30 mouse cellular contexts compared by ENCODE assay signal in the genomic region with DNA sequence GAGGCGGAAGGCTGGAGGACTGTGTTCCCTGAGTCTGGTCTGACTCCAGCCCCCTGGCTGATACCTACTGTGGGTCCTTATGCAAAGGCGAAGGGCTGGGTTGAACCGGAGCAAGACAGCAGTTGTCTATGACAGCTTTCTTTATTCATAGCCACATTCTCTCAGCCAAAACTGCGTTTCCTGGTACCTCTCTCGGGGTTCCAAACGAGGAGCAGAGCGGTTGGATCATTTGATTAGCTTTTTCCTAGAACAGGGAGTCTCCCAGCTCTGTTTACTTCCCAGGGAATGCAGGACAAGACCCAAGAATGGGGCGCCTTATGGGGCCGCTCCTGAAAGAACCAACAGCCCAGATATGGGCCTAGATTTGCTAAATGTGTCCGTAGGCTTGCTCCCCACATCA.
DNase-seq lines count a peak whose midpoint lies in the region; ATAC-seq lines count a peak whose summit lies in the region.
"Had no signal": no experiment of that assay in that cellular context is flagged by ENCODE, and none has a peak within 500 bp of the region (broad histone marks: within the 10 kb centered on the region; RNA-seq: fewer than 3 reads in every experiment).

No protein-coding gene starts in this region.

- intact Hi-C loops in heart, postnatal 36 days (cut with DNase I) = no loop called here

- no peaks in the 10 kb centered on the region for H3K4me1 ChIP-seq in liver, embryonic 12.5 days
- H3K4me1 ChIP-seq: embryonic facial prominence, embryonic 12.5 days; heart, embryonic 15.5 days; kidney, embryonic 15.5 days; limb, embryonic 15.5 days; neural tube, embryonic 12.5 days had no signal

- H3K36me3 ChIP-seq in liver, embryonic 12.5 days = no peaks in the 10 kb centered on the region
- H3K36me3 ChIP-seq: embryonic facial prominence, embryonic 12.5 days; heart, embryonic 15.5 days; kidney, embryonic 15.5 days; limb, embryonic 10.5 days; limb, embryonic 15.5 days; lung, embryonic 15.5 days; neural tube, embryonic 12.5 days had no signal

- H3K27ac ChIP-seq in liver, embryonic 12.5 days = no peak overlapping the region
- H3K27ac ChIP-seq: embryonic facial prominence, embryonic 12.5 days; heart, adult 2 months; heart, embryonic 15.5 days; hindbrain, embryonic 14.5 days; kidney, embryonic 15.5 days; limb, embryonic 10.5 days; limb, embryonic 15.5 days; liver, embryonic 14.5 days; lung, embryonic 15.5 days; neural tube, embryonic 12.5 days had no signal

- no peaks in the 10 kb centered on the region for H3K9me3 ChIP-seq in liver, embryonic 12.5 days (replicated peaks)
- H3K9me3 ChIP-seq: embryonic facial prominence, embryonic 12.5 days; heart, embryonic 15.5 days; kidney, embryonic 15.5 days; limb, embryonic 10.5 days; limb, embryonic 15.5 days; lung, embryonic 15.5 days; neural tube, embryonic 12.5 days had no signal

- no peak overlapping the region for H3K4me2 ChIP-seq in liver, embryonic 12.5 days
- H3K4me2 ChIP-seq: embryonic facial prominence, embryonic 12.5 days; heart, embryonic 15.5 days; hindbrain, embryonic 14.5 days; kidney, embryonic 15.5 days; limb, embryonic 15.5 days; lung, embryonic 15.5 days; midbrain, embryonic 11.5 days; neural tube, embryonic 12.5 days had no signal

- H3K4me3 ChIP-seq in liver, embryonic 12.5 days = no peak overlapping the region
- H3K4me3 ChIP-seq: embryonic facial prominence, embryonic 12.5 days; heart, adult 2 months; heart, embryonic 15.5 days; kidney, embryonic 15.5 days; limb, embryonic 10.5 days; limb, embryonic 15.5 days; lung, embryonic 15.5 days; myocyte; neural tube, embryonic 12.5 days had no signal

- ATAC-seq in liver, embryonic 12.5 days = no peak
- ATAC-seq: CD4-positive, CD25-positive, alpha-beta regulatory T cell, adult 4 months; forebrain, embryonic 14.5 days had no signal

- no peak overlapping the region for H3K9ac ChIP-seq in liver, embryonic 12.5 days
- H3K9ac ChIP-seq: embryonic facial prominence, embryonic 12.5 days; heart, embryonic 15.5 days; hindbrain, embryonic 14.5 days; kidney, embryonic 15.5 days; limb, embryonic 15.5 days; liver, embryonic 14.5 days; lung, embryonic 15.5 days; neural tube, embryonic 12.5 days had no signal

- H3K27me3 ChIP-seq in liver, embryonic 12.5 days (replicated peaks) = no peaks in the 10 kb centered on the region
- H3K27me3 ChIP-seq: embryonic facial prominence, embryonic 12.5 days; heart, embryonic 15.5 days; kidney, embryonic 15.5 days; limb, embryonic 15.5 days; lung, embryonic 15.5 days; neural tube, embryonic 12.5 days had no signal

- 82% methylated on average over 10 of the region's 10 CpGs for WGBS in liver, embryonic 12.5 days (ENCODE audit: insufficient replicate concordance)

- DNase-seq in heart, adult 8-10 months (ENCODE audit: low spot score) = peak; percentile 3
- DNase-seq in heart, postnatal 36 days = no peak
- peak; percentile 10 for DNase-seq in lung, postnatal 10 days
- DNase-seq in lung, postnatal 4 days = no peak
- DNase-seq in gastrocnemius, postnatal 25 days = peak; percentile 35
- DNase-seq in left cerebral cortex, adult 11 months (ENCODE audit: low spot score) = no peak
- DNase-seq: adrenal gland, postnatal 14 days; cerebellum, adult 11 months; cerebellum, adult 9-10 months; embryo, embryonic 11 days; heart, adult 2 months; kidney, adult 18-20 months; kidney, postnatal 25 days; right cerebral cortex, adult 18-20 months; thymus, adult 2 months; thymus, postnatal 36 days had no signal

Comparison
In these comparisons a context has a peak if more than half of its experiments do, and no peak if none do; other contexts are left out.
1. DNase-seq: peak in heart, adult 8-10 months (single experiment), lung, postnatal 10 days (single experiment) and gastrocnemius, postnatal 25 days (single experiment); none in heart, postnatal 36 days (0 of 2), lung, postnatal 4 days (0 of 2) and left cerebral cortex, adult 11 months (single experiment).